Mouse (Mus musculus) CD8-positive naive resting alpha-beta T cell, adult 2 months (primary cell): ENCODE results near the gene Ush2a.

Source experiments
- DNase-seq, 2 experiments: peaks; one replicate each; pipeline ENCODE4 v3.0.0; 2022; ENCODE audit warnings: low read depth in 2 of 2, low spot score in 2 of 2

The Ush2a gene

DNA sequence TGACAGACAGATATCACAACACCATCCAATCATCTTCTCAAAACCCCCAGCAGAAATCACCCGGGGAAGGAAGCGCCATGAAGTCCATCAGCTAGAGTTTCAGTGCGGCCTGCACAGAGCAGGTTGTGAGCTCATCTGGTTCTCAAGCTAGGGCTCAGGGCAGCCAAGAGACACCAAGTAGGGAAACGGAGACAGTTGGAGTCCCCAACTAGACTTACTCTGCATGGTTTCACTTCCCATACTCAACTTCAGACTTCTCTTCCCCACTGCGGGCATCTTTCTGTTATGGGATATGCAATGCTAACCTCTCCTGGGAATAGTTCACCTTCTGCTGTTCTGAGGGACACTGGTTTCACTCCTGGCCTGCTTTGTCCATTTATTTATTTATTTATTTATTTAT is 277.8 kb downstream of the Ush2a start:
- DNase-seq, result no peak

DNA sequence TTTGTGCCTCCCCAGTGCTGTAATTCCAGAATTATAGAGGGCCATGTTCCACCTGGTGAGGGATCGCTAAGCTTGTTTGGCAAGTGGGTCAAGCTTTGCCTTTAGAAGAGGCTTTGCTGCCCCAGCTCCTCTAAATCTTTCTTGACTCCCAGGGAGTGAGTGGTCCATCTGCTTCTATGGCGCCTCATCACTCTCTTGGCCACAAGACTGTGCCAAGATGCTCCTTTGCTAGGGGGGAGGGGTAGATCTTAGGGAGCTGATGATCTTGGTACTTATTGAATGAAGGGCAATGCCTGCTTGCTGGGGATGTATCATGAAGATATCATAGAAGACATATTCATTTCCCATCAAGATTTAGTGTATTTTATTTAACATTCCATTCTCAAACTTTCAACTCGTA is 279.7 kb downstream of the Ush2a start:
- DNase-seq, result no peak

DNA sequence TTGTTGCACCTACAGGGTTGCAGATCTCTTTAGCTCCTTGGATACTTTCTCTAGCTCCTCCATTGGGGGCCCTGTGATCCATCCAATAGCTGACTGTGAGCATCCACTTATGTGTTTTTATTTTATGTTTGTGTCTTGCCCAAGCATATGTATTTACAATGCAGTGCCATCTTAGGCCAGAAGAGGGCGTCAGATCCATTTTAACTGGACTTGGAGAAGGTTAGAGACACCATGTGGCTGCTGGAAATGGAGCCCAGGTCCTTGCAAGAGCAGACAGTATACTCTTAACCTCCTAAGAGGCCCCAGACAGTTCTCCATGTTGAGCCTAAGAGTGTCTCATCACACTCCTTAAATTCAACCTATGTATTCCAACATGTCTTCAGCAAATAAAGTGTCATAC is 281.5 kb downstream of the Ush2a start:
- no peak for DNase-seq

DNA sequence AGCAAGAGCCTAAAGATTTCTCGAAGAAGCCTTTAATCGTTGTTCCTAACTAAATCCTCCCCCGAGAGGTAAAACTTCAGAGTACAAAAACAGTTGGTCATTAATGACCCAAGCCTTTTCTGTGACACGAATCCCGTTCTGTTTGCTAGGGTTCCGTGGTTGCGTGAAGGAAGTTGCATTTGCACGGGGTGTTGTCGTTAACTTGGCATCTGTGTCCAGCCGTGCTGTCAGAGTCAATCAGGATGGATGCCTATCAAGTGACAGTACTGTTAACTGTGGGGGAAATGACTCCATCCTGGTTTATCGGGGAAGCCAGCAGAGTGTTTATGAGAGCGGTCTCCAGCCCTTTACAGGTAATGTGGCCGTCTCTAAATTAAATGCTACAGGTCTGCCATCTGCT is 287.9 kb downstream of the Ush2a start:
- no peak for DNase-seq

DNA sequence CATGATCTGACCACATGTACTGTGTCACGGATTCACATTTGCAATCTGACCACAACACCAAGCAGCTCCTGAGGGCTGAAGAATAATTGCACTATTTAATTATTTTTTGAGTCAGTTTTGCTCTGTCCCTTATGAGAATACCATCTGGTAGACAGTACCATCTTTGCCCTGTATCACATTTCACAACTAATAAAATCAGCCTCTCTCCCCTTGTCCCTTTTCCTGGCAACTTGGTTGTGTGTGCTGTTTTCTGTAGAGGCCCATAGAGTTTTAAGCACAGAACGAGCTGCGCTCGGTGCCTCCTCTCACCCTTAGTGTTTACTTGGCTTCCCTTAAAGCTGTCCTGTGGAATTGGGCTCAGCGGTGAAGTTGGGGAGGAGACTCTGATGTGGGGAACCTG is 290.0 kb downstream of the Ush2a start:
- no peak for DNase-seq

DNA sequence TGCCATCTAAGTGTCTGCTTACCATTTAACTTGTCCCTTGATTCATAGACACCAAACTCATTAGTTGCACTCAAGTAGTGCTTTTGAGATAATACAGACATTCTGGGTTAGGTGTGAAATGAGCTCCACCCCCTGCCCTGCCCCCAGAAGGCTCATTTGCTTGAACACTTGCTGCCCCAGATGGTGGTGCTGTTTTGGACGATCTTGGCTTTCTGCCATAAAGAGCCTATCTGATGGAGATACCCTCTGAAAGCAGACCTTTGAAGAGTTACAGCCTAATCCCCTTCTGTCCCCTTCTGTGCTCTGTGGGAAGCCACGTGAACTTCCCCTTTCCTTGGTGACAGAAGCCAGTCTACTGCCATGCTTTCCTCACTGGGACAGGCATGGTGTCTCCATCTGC is 297.1 kb downstream of the Ush2a start:
- no peak for DNase-seq

DNA sequence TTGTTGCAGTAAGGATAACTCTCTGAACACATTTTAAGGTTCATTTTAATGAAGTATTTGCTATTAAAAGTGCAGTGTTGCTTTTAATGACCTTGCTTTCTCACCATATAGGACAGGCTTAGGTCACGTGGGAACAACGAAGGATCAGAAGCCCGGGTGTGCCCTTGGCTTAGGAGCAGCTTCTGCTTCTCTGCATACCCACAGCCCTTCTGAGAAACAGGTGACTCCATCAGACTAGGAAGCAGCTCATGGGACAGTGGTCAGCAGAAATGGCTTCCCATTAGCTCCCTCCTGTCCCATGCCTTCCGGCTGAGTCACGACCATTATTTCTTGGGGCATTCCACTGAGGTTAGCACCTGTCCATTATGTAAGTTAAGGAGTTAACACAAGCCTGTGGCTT is 304.4 kb downstream of the Ush2a start:
- no peak for DNase-seq

DNA sequence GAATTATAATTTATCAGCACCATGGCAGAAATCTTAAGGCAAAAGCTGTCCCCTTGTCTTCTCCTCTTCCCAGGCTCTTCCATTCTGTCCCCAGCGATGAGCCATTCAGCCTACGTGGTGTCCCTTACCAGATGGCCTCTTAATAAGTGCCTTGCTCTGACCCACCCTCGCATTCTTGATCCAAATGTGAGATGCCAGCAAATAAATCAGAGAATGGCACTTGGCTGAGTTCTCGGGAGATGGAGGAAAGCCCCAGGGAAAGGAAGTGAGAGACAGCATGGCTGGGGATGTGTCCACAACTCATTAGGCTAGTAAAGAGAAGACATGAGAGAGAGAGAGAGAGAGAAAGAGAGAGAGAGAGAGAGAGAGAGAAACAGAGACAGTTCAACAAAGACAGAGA is 305.7 kb downstream of the Ush2a start:
- no peak for DNase-seq

DNA sequence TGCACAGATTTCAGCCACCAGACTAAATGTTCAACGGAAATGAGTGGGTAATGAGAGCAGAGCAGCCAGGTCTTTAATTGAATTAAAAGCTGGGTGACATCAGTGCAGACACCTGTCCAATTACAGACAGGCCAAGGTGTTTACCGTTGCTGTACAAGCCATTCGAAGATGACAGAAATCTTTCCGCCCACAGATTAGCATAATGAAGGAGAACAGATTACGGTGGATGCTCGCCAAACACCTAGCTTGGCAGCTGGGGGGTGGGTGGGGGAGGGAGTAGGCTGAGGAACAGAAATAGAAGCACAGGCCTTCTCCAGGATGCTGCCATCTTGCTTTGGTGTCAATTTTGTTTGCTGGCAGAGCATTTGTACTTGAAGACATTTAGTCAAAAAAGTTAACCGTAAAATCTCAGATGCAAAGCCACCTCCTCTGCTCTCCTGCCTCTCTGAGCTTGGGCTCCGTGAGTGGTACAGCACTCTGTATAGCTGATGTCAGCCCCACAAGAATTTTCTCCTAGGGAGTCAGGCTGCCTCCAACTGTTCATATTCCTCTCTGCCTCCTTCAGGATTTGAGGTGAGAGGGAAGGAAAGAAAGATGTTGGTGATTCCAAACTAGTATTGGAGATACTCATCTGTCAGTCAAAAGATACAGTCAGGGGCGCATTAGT is 306.6 kb downstream of the Ush2a start:
- DNase-seq, result no peak

DNA sequence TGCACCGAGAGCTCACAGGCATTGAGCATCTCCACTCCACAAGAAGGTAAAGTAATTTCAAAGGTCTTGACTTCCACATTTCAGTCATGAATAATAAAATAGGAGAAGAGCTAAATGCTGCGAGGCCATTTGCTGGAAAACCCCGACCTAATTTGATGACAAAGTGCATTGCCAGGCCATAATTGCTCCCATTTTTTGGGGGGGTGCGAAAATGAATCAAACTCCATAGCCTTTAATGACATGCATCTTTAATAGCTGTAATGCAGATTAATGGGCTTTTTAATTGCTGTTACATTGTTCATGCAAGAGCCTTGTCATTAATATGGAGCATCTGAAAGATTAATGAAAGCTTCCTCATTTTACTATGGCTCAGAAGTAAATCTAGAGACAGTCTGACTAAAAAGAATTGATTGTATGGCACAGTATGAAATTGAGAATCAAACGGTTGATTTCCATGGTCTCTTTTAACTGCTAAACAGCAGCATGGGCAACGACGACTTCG is 314.5 kb downstream of the Ush2a start:
- no peak for DNase-seq

DNA sequence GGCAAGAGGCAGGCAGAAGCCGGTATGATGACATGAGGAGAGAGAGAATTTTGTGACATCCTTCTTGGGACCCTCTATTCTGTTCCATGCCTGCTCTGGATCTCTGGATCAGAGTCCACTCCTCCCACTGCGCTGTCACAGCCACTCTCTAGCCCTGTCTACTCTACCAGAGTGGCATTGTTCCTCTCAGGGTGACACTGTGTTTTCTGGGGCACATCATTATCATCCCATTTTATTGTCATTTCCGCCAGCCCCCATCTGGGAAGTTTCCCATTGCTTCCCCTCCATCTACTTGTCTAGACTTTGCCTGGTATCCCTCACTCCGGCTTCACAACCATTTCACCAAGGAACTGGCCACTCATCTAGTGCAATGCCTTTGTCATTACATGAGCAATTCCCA is 315.6 kb downstream of the Ush2a start:
- DNase-seq, result no peak

DNA sequence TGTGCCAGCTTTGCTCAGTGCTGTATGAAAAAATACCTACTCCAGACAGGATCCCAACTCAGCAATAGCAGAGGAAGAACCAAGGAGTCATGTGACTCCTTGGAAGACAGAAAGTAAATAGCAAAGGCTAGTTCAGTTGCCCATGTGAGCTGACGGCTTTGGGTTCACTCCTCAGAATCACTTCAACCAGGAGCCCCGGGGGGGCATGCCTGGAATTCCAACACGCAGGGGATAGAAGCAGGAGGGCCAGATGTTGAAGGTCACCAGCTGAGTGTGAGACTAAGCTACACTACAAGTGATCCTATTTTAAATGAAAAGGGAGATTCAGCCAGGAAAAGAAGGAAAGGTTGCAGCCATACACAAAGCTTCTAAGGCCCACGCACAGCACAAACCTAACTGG is 319.3 kb downstream of the Ush2a start:
- no peak for DNase-seq

DNA sequence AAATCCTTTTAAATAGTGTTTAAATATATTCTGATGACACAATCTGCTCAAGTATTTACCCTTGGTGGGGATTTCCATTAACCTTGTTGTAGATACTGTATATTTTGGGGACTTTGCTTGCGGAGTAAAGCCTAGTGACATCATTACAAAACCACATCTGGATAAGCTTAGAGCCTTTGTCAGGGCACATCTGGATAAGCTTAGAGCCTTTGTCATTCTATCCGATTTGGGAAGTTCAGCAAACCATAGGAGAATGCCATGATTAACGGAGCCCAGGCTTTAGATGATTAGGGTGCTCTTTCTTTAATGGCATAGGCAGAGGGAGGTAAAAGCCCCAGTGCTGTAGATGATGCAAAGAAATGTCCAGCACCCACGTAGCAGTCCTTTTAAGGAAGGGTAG is 333.4 kb downstream of the Ush2a start:
- no peak for DNase-seq

DNA sequence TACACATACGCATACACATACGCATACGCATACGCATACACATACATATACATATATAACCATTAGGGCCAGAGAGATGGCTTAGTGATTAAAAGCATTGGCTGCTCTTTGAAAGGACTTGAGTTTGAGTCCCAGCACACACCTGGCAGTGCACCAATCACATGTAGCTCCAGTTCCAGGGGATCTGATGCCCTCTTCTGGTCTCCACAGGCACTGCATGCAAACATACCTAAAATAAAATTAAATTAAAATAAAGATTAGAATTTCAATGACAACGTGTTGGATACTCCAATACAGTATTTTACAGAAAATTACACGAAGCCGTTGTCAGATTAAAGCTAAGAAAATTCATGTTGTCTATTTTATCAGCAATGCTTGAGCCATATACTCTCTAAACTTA is 336.2 kb downstream of the Ush2a start:
- no peak for DNase-seq

DNA sequence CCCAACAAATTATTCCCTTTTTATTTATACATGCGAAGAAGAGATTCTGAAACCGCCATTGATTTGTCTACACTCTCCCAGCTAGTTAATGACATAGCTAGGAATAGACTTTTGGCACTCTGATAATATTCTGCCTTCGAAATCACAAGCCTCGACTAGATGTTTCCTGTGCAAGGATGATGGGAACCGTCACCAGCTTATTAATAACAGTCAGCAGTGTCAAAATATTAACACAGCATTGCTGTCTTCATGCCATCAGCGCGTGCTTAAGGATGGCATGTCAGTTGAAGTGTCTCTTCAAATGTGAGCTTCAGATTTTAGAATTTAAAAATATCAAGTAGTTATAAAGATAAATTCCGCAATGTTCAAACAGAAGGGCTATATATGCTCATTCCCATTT is 337.3 kb downstream of the Ush2a start:
- DNase-seq, result no peak

DNA sequence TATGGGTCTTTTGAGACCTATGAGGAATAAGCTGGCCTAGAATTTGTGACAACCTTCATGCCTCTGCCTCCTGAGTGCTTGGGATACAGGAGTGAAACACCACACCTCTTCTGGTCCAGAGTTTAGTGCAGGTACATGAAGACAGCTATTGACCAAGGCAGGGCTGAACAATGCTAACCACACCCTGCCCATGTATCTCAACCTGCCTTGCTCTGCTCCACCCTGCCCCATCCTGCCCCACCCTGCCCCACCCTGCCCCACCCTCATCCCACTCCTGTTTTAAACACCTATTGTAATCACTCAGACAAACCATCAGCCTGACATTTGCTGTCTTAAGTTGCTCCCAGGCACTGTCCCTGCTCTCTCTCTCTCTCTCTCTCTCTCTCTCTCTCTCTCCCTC is 344.6 kb downstream of the Ush2a start:
- no peak for DNase-seq

DNA sequence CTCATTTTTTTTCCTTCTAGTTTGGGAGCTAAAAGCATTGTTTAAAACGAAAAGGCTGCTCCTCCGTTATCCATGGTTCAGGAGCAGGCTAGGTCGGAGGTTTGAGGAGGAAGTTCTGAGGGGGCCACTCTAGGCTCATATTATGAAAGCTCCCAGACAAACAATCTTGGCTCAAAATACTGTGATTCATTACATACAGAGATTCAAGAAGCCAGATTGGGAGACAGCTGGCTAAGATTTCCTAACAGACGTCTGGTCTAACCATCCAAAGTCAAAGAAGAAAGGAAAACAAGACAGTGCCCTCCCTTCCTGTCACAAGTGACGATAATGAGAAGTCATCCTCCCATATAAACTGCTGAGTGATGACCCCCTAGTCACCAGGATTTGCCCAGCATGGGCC is 354.7 kb downstream of the Ush2a start:
- DNase-seq, result no peak

DNA sequence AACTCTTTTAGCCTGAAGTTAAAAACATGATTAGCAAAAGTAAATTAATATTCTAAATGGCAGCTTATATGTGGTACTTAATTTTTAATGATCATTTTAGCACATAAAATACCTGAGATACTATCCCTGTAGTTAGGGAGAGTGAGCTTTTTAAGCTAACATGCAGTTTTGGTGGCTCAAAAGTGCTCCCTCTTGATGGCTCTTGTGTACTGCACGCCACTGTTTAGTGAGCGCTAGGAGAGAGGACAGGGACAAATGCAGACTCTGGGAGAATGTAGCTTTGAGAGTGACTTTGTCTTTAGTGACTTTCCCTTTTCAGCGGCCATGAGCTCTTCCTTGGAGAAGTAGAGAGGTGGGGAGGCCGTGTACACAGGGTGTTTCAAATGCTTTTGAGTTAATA is 371.9 kb downstream of the Ush2a start:
- no peak for DNase-seq

DNA sequence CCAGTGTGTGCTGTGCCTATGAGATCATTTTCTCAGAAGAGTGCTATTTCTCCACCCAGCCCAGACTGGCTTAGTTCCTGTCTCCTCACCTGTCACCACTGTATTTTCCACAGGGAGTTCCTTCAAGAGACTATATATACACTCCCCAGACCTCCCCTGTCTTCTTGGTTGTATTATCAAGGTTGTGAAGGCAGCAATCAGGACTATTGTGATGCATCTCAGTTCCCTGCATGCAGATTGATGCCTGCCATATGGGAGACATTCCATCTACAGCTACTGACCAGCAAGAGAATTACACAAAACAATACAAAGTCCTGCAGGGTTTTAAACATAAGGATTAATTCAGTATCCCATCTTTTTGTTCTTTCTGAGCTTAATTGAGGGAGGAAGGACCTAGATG is 377.8 kb downstream of the Ush2a start:
- DNase-seq, result no peak

DNA sequence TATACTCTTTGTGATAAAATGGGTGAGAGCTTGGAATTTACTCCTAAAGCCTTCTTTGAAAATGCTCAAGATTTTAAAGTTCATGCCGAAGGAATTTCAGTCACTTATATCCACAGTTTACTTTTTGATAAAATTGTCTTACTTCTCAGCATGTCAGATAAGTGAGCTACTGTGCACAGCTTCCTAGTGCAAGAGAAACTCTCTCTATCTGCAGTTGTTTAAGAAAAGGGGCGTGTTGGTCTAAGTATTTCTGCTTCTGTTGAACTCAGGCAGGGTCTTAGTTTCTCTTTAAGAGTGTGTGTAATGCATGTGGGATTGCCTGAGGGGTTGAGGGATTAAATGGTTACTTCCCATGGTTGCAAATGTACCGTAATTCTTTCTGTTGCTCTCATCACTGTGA is 381.3 kb downstream of the Ush2a start:
- no peak for DNase-seq

DNA sequence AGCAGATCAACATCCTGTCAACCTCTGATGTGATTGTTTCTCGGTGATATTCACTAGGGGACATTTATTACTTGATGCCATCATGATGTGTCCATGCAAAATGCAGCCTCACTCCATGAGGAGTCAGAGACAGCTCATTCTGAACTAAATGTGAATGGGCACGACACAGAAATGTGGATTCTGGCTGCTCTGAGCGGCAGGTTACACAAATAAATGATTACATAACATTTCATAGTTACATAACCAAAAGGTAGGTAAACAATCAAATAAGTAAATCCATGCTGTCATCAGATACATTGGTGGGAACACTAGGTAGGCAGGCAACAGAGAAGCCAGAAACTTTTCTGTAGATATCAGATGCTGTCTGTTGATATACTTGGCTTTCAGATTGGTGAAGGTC is 391.2 kb downstream of the Ush2a start:
- no peak for DNase-seq

DNA sequence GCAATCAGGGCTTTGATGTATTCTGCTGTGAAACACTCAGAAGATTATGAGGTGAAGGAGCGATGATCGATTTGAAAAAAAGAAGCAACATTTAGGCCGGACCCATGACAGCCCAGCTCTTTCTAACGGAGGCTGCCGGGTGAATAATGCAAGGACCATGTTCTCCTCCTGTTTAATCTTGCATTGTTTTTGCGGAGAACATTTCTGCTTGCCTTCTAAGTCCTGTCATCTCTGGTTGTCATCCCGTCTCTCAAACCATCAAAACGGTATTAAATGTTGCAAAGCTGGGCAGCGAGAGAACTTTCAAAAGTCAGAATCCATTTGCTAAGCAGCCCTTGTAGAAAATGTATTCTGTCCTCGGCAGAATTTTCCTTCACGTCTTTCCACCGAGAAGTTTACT is 394.3 kb downstream of the Ush2a start:
- DNase-seq, result no peak

DNA sequence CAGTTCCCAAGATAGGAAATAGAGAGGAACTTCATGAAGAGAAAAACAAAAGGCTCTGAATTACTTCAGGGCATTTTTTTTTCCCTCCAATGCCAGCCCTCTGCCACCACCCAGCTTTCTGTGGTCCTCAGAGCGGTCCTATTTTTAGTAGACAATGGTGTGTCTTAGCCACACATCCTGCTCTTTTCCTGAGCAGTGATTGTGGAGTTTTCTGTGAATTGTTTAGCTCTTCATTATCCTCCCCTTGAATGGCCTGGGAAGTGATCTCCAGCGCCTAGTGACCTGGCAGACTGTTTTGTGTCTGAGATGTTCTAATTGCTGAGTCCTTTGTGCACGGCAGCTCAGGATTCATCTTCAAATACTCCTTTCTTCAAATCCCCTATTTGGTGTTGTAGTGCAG is 397.3 kb downstream of the Ush2a start:
- DNase-seq, result no peak

DNA sequence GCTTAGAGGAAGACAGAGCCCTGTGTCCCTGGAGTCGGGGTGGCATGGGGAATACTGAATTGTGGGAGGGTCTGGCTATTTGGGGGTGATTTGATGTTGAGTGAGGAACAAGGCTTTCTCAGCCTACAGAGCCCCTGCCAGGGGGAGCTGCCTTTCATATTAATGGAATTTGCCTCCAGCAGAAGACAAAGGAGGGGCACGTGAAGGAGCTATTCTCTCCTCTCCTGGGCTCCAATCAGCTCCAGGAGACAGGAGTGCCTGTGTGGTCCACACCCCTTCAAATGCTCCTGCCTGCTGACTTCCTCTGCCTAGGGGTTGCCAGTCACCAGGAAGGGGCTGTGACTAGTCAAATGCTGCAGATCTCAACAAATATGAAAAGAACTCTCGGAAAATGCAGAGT is 398.5 kb downstream of the Ush2a start:
- no peak for DNase-seq
